ENCODE assay signal across 18 mouse cellular contexts in genomic region chr10:61328927-61329326, GRCm38 (mm10). TPM values are rescaled to one million over a fixed set of nuclear protein-coding genes. Genes with fewer than 3 reads are reported as not detected.
DNase-seq lines count a peak whose midpoint lies in the region; ATAC-seq lines count a peak whose summit lies in the region.
"Had no signal": no experiment of that assay in that cellular context is flagged by ENCODE, and none has a peak within 500 bp of the region (broad histone marks: within the 10 kb centered on the region; RNA-seq: fewer than 3 reads in every experiment).

No protein-coding gene starts in this region.

- no peak for ATAC-seq in heart, embryonic 13.5 days (ENCODE audit: extremely low read depth, insufficient number of reproducible peaks, low FRiP score, low TSS enrichment)
- 0 out of 2 replicates have a peak, but pooled peaks have one; percentile 44 for ATAC-seq in hindbrain, embryonic 12.5 days (ENCODE audit: low FRiP score)
- ATAC-seq in neural tube, embryonic 13.5 days (ENCODE audit: low read depth): peak; percentile 13; the same call in 1 of the 2 replicates
- no peak for ATAC-seq in monocyte, adult 5-6 weeks (replicated peaks; ENCODE audit: insufficient number of reproducible peaks, low FRiP score, low TSS enrichment, poor library complexity, severe bottlenecking)
- ATAC-seq: intestine, postnatal 0 days had no signal

- DNase-seq in heart, postnatal 36 days: no peak
- no peak for DNase-seq in embryonic facial prominence, embryonic 10.5 days (ENCODE audit: low spot score)
- DNase-seq in lung, postnatal 25 days (ENCODE audit: low spot score): no peak
- DNase-seq in cerebellum, postnatal 36 days: no peak
- DNase-seq: adrenal gland, postnatal 25 days; cerebellum, adult 11 months; heart, adult 11 months; heart, postnatal 14 days; liver; lung, adult 2 months had no signal

- no peaks in the 10 kb centered on the region for H3K27me3 ChIP-seq in heart, embryonic 13.5 days (replicated peaks)
- H3K27me3 ChIP-seq in embryonic facial prominence, embryonic 10.5 days (replicated peaks; ENCODE audit: low read depth, poor library complexity, severe bottlenecking): no peaks in the 10 kb centered on the region
- H3K27me3 ChIP-seq in hindbrain, embryonic 12.5 days: no peaks in the 10 kb centered on the region
- H3K27me3 ChIP-seq in neural tube, embryonic 13.5 days: no peaks in the 10 kb centered on the region

- peaks cover 33% of the 10 kb centered on the region for H3K4me1 ChIP-seq in heart, embryonic 13.5 days
- H3K4me1 ChIP-seq in embryonic facial prominence, embryonic 10.5 days: peaks cover 44% of the 10 kb centered on the region
- peaks cover 27% of the 10 kb centered on the region for H3K4me1 ChIP-seq in hindbrain, embryonic 12.5 days
- peaks cover 37% of the 10 kb centered on the region for H3K4me1 ChIP-seq in neural tube, embryonic 13.5 days (replicated peaks)

- no peak overlapping the region for H3K4me3 ChIP-seq in heart, embryonic 13.5 days
- no peak overlapping the region for H3K4me3 ChIP-seq in embryonic facial prominence, embryonic 10.5 days
- no peak overlapping the region for H3K4me3 ChIP-seq in hindbrain, embryonic 12.5 days
- no peak overlapping the region for H3K4me3 ChIP-seq in neural tube, embryonic 13.5 days

- no peak overlapping the region for H3K27ac ChIP-seq in heart, embryonic 13.5 days (replicated peaks)
- 0 out of 2 replicates have a peak overlapping the region, but pooled peaks have one; percentile 5 for H3K27ac ChIP-seq in embryonic facial prominence, embryonic 10.5 days (replicated peaks)
- H3K27ac ChIP-seq in hindbrain, embryonic 12.5 days: no peak overlapping the region
- no peak overlapping the region for H3K27ac ChIP-seq in neural tube, embryonic 13.5 days (replicated peaks)

- intact Hi-C loops in heart, postnatal 36 days (cut with DNase I): loop anchor here (2.0 kb wide), 1 partner anchor 54 kb away; no protein-coding TSS in a partner anchor

- H3K36me3 ChIP-seq in heart, embryonic 13.5 days: peaks cover 20% of the 10 kb centered on the region
- H3K36me3 ChIP-seq in embryonic facial prominence, embryonic 10.5 days (replicated peaks): peaks cover 13% of the 10 kb centered on the region
- H3K36me3 ChIP-seq in hindbrain, embryonic 12.5 days: peaks cover 3% of the 10 kb centered on the region; the same call in 1 of the 2 replicates
- 0 out of 2 replicates have a peak, but pooled peaks cover 6% of the 10 kb centered on the region for H3K36me3 ChIP-seq in neural tube, embryonic 13.5 days

- H3K4me2 ChIP-seq in heart, embryonic 13.5 days: no peak overlapping the region
- no peak overlapping the region for H3K4me2 ChIP-seq in hindbrain, embryonic 12.5 days (replicated peaks)
- no peak overlapping the region for H3K4me2 ChIP-seq in neural tube, embryonic 13.5 days

- no peaks in the 10 kb centered on the region for H3K9me3 ChIP-seq in heart, embryonic 13.5 days
- H3K9me3 ChIP-seq in embryonic facial prominence, embryonic 10.5 days: no peaks in the 10 kb centered on the region
- H3K9me3 ChIP-seq in hindbrain, embryonic 12.5 days (replicated peaks): no peaks in the 10 kb centered on the region
- no peaks in the 10 kb centered on the region for H3K9me3 ChIP-seq in neural tube, embryonic 13.5 days

- WGBS in heart, embryonic 13.5 days: 64% methylated on average over 7 of the region's 7 CpGs
- WGBS in embryonic facial prominence, embryonic 10.5 days: 45% methylated on average over 7 of the region's 7 CpGs
- 38% methylated on average over 7 of the region's 7 CpGs for WGBS in hindbrain, embryonic 12.5 days
- 34% methylated on average over 7 of the region's 7 CpGs for WGBS in neural tube, embryonic 13.5 days

- H3K9ac ChIP-seq in heart, embryonic 13.5 days: peak overlapping the region; percentile 33; the same call in 1 of the 2 replicates
- no peak overlapping the region for H3K9ac ChIP-seq in hindbrain, embryonic 12.5 days
- no peak overlapping the region for H3K9ac ChIP-seq in neural tube, embryonic 13.5 days

RNA-seq across cellular contexts. Expression of gene Prf1, which starts 31.3 kb away (rescaled TPM):
- polyA plus RNA-seq in heart, embryonic 13.5 days (2015; fragmentation: Nextera tagmentation; extraction: Ambion mirVana): 0.08 TPM in 1 of 2 replicates, not detected in the other
- under 1 TPM in 1 of 2 experiments, not detected in 1; 0.11 TPM for total RNA-seq in heart, postnatal 36 days (2021)
- polyA plus RNA-seq in embryonic facial prominence, embryonic 10.5 days (2016; fragmentation: Nextera tagmentation; extraction: Ambion mirVana): not detected in 2 replicates
- polyA plus RNA-seq in hindbrain, embryonic 12.5 days (2016; fragmentation: Nextera tagmentation; extraction: Ambion mirVana): not detected in 2 replicates
- polyA plus RNA-seq in neural tube, embryonic 13.5 days (2015; fragmentation: Nextera tagmentation; extraction: Ambion mirVana): not detected in 2 replicates
- 250 to 831 TPM (median 313 TPM) in 3 replicates for total RNA-seq in monocyte, adult 5-6 weeks (2017)
- total RNA-seq: ES-E14; heart, postnatal 14 days; megakaryocyte progenitor cell, adult 5-6 weeks had no signal
- polyA plus RNA-seq: C2C12; intestine, postnatal 0 days had no signal

RNA-seq across cellular contexts. Expression of gene Pald1, which starts 54.4 kb away (rescaled TPM):
- 25.9 and 26.6 TPM in 2 replicates for polyA plus RNA-seq in heart, embryonic 13.5 days (2015; fragmentation: Nextera tagmentation; extraction: Ambion mirVana)
- total RNA-seq in heart, postnatal 36 days (2021): 10 to 100 TPM; 19.9 to 21.6 TPM
- 29.9 and 35.3 TPM in 2 replicates for polyA plus RNA-seq in embryonic facial prominence, embryonic 10.5 days (2016; fragmentation: Nextera tagmentation; extraction: Ambion mirVana)
- 34.5 and 39.3 TPM in 2 replicates for polyA plus RNA-seq in hindbrain, embryonic 12.5 days (2016; fragmentation: Nextera tagmentation; extraction: Ambion mirVana)
- 30.6 and 31.5 TPM in 2 replicates for polyA plus RNA-seq in neural tube, embryonic 13.5 days (2015; fragmentation: Nextera tagmentation; extraction: Ambion mirVana)
- total RNA-seq in monocyte, adult 5-6 weeks (2017): 1.8 to 8.2 TPM (median 7.5 TPM) in 3 replicates
- total RNA-seq: megakaryocyte progenitor cell, adult 5-6 weeks had no signal

RNA-seq across cellular contexts. Expression of gene Adamts14, which starts 55.7 kb away (rescaled TPM):
- 0.76 and 1.3 TPM in 2 replicates for polyA plus RNA-seq in heart, embryonic 13.5 days (2015; fragmentation: Nextera tagmentation; extraction: Ambion mirVana)
- 1 to 10 TPM in 1 of 2 experiments, under 1 TPM in 1; 0.83 to 1.9 TPM for total RNA-seq in heart, postnatal 36 days (2021)
- 0.40 and 0.42 TPM in 2 replicates for polyA plus RNA-seq in embryonic facial prominence, embryonic 10.5 days (2016; fragmentation: Nextera tagmentation; extraction: Ambion mirVana)
- polyA plus RNA-seq in hindbrain, embryonic 12.5 days (2016; fragmentation: Nextera tagmentation; extraction: Ambion mirVana): 0.72 and 0.85 TPM in 2 replicates
- polyA plus RNA-seq in neural tube, embryonic 13.5 days (2015; fragmentation: Nextera tagmentation; extraction: Ambion mirVana): 0.36 and 0.60 TPM in 2 replicates
- 25.6 to 108 TPM (median 30.9 TPM) in 3 replicates for total RNA-seq in monocyte, adult 5-6 weeks (2017)
- total RNA-seq: megakaryocyte progenitor cell, adult 5-6 weeks had no signal

Comparison
In these comparisons a context has a peak if more than half of its experiments do, and no peak if none do; other contexts are left out.
1. ATAC-seq: peak in hindbrain, embryonic 12.5 days (single experiment) and neural tube, embryonic 13.5 days (single experiment); none in heart, embryonic 13.5 days (single experiment) and monocyte, adult 5-6 weeks (single experiment).